Mouse (Mus musculus) c-Kit-positive CD71-negative TER-119-negative erythroid progenitor cells, embryonic 14.5 days (primary cell): Measurements from ENCODE around the gene Ppie.
"Not testable (repeated sequence)": the region's sequence is repeated elsewhere in the genome, so short reads cannot be mapped to it uniquely, and the experiment has no call there.

Source experiments
- DNase-seq: peaks from one replicate; pipeline ENCODE4 v3.0.0-alpha.2; 2013; ENCODE audit warnings: low read depth

Ppie gene

DNA sequence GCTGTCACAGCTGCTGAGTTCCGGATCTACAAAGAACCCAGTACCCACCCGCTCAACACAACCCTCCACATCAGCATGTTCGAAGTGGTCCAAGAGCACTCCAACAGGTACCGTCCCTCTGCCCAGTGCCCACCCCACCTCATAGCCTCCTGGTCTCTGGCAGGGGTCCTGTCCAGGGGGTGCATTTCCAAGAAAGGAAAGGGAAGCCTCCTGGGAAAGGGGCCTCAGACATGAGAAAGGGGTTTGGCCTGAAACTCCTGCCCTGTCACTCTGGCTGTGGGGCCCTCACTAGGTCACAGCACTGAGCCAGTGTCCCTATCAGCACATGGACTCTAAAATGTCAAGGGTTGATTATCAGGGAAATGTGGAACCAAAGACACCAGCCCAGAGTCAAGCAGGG is 25.1 kb downstream of the Ppie start:
- not testable (repeated sequence) for DNase-seq

DNA sequence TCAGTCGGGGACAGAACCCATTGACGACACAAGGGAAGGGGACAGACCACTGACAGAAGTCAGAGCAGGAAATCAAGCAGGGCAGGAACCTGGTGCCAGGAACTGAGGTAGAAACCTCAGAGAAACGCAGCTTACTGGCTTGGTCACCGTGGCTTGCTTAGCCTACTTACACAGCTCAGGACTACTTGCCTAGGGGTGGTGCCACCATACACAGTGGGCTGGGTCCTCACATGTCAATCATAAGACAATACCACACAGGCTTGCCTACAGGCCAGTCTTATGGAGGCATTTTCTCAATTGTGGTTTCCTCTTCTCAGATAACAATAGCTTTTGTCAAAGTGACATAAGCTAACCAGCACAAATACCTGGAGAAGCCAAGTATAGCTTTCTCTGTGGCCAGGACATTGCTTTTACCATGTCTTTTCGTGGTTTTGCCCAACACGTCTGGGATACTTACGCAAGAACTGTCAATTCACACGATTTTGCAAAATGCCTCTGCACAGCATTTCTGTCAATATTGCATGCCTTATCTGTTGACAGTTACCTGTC is 27.5 kb downstream of the Ppie start:
- no peak for DNase-seq

DNA sequence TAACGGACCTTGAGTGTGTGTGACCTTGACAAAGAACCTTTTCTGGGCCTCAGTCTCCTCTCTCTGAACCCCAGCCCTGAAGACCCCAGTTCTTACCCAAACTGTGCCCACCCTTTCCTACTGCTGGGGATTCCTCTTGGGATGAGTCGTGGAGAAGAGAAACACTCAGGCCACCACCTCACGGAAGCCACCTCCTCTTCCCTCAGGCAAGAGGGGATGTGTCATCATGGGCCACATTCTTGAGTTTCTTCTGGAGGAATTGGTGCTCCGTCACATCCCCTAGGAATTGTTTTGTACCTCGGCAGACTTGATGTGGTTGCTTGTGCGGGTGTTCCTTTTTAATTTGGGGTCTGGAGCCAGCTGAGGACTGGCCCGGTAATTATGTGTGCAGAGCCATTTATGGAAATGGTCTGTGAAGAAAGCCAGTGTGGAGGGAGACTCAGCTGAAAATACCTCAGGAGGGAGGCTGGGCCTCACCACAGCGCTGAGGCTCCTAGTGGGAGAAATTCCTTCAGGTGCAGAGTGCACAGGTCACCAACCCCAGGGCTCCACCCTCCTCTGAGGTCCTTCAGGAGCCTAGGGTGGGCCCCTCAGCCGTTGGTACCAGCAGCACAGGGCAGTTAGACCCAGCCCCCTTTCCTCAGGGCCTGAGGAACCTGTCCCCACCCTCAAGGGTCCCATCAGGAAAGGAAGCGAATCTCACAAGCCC is 28.3 kb downstream of the Ppie start:
- not testable (repeated sequence) for DNase-seq

DNA sequence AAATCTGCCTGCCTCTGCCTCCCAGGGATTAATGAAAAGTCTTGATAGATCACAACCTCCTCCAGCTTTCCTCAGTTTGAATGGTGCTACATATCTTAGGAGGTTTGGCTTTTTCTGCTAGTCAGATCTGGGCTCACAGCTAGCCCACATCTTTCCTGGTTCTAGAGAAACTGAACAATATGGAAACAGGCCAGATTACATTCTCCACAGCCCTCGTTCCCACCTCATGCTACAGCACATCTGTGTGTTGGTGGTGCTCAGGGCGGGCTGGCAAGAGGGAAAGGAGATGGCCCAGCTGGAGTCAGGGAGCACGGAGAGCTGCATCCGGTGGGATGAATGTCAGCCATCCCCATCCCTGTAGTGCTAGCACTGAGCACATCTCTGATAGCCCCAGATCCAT is 29.0 kb downstream of the Ppie start:
- no peak for DNase-seq

DNA sequence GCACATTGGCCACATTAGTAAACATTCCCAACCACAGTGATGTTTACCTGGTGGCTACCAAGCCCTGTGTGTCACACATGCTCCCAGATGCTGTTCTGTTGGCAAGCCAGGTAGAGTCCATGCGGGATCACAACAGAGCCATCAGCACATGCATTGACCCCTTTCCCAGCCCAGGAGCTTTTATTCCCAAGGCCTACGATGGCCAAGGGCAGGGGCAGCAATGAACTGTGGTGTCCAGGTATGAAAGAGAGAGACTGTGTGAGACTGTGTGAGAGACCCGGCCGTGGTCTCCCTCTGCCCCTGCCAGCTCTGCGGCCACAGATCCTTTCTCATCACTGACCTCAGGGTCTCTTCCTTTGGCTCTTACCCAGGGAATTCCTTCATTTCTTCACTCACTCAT is 31.7 kb downstream of the Ppie start:
- no peak for DNase-seq

DNA sequence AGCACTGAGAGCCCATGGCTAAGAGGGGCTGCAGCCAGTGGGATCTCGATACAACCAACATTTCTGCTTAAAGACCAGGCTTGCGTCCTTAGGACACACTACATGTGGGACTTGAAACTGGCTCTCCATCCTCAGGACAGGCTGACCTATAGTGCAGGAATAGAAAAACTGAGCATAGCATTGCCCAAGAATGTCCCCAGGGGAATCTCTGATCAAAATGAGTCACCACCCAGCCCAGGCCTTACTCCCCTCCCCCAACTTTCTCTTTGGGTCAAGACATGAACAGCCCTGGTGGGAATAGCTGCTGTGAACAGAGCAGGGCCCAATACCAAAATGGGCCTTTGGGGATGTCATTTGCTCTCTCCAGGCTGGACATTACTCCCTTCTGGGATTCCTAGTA is 32.9 kb downstream of the Ppie start:
- DNase-seq = no peak

DNA sequence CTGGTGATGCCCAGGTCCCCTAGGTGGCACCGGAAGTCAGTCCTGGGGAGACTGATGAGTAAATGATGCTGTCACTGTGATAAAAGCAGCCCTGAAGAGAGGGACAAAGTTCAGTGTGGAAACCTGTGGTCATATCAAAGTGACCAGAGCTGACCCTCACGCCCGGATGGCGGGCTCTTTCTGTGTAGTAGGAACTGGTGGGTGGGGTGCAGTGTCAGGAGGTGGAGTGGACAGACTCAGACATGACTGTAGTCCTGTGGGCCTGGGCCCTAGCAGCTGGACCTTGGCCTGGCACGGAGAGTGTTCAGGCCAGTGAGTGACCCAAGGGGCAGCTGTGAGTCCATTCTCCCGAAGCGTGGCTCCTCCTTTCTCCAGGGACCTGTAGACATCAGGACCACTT is 33.8 kb downstream of the Ppie start:
- DNase-seq = not testable (repeated sequence)

DNA sequence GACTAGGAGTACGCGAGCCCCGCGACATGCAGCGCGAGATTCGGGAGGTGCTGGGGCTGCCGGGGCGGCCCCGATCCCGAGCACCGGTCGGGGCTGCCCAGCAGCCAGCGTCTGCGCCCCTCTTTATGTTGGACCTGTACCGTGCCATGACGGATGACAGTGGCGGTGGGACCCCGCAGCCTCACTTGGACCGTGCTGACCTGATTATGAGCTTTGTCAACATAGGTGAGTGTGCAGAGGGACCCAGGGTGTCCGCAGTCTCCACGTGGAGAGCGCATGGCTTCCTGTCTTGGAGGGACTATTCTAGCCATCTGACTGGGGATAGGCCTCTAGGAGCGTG is 34.3 kb downstream of the Ppie start:
- no peak for DNase-seq

DNA sequence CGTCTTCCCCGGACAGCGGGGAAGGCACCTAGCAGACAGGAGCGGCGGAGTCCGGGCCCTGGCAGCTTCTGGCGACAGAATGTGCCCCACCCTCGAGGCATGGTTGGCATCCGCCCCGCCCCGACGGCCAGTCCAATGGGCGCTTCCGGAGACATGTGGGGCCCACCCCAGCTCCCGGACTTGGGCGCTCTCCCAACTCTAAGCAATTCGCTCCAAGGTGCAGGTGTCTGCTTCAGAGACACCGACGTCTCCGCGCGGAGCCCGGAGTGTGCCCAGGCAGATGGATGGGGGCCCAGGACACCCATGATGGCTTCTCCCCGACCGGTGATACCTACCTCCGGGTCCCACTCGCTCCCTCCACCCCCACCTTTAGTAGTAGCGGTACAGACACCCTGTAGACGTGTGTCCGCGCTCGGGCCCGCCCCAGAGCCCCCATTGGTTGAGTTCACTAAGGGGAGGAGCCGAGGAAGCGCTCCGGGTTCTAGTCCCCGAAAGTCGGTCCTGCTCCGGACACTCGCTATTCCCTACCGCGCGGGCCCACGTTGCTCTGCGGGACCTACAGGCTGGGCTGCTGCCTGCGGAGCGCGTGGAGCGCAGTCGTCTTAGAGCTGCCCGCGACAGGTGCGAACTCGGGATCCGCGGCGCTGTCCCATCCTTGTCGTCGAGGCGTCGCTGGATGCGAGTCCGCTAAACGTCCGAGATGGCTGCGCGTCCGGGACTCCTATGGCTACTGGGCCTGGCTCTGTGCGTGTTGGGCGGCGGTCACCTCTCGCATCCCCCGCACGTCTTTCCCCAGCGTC is 34.9 kb downstream of the Ppie start, which contains the start of gene Bmp8b:
Bmp8b (plus strand) TSS at position 515 of the 800 bp plus-strand sequence.
- no peak for DNase-seq

DNA sequence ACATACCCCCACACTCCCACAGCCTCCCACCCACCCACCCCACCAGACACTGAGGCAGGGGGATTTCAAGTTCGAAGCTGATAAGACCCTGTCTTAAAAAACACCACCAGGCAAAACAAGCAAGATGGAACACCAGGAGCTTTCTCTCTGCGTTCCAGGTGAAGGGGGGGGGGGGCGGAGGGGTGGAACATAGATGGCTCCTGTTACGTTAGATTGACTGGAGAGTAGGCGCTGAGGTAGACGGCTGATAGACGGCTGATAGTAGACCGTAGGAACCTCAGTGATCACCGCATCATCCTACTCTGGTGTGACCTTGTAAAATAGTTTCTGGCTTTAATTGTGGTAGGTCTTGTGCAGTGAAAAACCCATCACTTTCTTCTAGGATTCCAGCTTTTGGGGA is 45.9 kb downstream of the Ppie start:
- no peak for DNase-seq

DNA sequence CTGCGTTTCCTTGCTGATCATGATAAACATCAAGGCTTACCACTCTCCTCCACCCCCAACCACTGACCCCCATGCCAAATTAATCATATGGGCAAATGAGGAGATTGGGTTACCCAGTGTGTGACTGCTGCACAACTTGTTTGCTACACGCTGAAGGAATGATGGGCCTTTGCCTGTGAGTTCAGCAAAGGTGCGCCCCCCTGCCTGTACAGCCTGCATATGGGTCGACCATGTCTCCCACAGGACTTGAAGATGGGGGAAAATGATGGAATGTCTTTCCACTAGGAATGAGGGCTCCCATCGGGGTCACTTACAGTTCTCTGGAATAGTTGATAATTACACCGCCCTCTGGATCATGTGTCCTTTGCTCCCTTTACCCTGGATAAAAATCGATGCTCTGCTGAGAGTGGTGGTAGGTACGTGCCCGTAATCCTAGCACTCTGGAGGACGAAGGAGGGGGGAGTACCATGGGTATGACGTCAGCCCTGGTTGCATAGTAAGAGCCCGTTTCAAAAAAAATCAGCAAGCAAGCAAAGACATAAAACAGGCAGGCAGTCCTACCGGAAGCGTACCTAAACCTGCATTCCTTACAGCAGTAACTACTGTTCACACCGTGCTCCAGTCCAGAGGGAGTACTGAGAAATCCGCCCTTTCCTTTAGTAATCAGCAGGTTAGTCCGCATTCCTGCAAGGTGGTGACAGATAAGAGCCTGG is 46.5 kb downstream of the Ppie start:
- DNase-seq = no peak

DNA sequence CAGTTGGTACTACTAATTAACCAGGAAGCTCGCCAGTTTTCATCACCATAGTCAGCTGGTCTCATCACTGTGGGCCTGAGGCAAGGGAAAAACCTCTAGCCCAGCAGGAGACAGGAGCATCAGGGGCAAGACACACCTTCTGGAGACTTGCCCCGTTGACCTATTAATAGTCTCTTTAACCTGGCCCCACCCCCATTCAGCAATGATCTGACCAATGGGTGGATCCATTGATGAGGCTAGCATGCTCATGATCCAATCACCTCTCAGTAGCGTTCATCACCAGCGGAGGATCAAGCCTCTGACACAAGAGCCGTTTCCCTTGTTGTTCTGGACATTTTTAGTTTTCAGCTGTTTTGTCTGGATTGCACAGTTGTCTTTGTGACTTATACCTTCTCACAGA is 47.1 kb downstream of the Ppie start:
- no peak for DNase-seq

DNA sequence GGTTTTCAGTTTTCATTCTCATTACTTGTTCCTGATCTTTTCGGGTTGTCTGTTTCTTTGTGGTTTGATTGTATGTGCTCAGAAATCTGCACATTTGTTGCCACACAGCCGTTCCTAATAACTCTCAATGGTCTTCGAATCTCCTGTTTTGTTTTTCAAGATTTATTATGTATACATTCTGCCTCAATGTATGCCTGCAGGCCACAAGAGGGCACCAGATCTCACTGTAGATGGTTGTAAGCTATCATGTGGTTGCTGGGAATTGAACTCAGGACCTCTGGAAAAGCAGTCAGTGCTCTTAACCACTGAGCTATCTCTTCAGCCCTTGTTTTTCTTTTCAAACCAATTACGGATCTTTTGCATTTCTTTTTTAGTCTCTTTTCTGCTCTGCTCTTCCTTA is 53.4 kb downstream of the Ppie start:
- no peak for DNase-seq

DNA sequence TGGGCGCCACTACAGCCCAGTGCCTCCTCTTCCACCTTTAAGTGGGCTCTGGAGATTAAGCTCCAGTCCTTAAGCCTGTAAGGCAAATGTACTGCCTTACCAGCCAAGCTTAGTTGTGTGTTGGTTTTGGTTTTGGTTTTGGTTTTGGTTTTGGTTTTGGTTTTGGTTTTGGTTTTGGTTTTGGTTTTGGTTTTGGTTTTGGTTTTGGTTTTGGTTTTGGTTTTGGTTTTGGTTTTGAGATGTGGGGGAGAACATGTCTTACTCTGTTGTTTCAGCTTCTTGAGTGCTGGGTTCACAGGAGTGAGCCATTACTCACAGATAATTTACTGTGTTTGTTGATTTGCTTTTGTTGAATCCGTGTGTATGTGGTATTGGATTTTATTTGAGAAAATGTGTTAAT is 54.5 kb downstream of the Ppie start:
- no peak for DNase-seq

DNA sequence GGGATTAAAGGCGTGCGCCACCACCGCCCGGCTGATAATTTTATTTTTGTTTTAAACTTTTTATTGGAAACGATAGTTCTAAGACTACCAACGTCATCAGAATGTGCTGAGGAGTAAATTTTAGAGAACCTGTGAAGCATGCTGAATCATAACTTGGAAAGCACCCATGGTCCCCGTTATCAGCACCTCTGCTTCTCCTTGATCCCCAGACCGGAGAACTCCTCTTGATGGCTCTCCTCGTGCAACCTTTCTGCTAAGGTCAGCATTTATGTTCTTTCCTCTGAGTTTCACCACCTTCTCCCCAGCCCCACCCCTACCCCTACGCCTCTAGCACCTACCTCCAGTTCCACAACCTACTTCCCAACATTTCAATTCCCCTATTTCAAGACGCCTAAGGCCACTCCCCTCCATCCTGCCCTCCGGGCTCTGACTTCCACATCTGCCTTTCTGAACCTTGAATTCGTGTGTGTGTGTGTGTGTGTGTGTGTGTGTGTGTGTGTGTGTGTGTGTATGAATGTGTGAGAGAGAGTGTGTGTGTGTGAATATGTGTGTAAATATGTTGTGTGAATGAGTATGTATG is 56.3 kb downstream of the Ppie start:
- no peak for DNase-seq

DNA sequence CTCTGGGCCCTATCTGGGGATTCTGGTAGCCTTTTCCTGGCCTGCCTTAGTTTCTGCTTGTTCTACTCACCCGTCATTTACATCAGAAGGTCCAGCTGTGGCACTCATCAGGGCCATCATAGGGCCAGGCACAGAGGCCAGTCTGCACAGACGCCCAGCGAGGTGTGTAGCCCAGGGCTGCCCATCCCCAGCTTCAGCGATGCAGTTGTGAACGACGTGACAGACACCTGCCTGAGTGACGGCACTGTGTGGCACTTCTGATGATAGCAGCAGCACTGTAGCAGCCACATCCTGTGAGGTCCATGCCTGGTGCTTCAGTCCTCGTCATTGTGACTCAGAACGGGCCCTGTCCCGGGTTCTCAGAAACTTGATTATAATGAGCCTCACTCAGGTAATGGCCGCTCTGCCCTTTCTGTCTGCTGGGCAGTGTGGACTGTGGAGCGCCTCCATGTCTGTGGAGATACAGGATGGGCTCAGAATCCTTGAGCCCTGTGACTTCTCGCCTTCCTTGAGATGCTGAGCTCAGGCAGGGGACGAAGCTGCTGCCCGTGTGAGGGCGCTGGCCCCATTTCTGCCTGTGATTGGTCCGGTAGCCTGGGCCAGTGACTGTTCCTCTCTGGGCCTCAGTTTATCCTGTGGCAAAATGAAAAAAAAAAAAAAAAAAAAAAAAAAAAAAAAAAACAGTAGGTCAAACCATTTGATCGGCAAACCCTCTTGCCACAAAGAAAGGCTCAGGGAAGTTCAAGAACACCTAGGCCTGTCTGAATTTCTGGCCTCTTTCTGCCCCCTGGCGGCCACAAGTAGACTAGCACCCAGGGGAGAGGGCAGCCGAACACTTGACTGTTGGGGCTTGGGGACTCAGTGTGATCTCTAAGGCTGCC is 57.2 kb downstream of the Ppie start:
- DNase-seq = peak; percentile 41

DNA sequence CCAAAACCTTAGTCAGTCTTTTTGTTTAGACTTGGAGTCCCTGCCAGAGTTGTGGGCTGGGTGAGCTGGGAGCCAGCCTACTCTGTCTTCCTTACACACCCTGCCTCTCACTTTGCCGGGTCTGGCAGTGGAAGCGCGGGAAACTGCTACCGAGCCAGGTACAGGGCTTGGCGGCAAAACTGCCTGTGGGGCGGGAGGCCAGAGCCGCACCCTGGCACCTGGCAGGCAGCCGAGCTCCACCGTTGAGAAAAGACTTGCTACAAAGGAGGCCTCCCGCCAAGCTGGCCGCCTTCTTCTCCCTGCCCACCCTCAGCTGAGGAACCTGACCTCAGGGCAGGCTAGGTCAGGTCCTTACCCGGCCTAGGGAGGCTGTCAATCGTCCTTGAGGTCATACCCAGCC is 59.0 kb downstream of the Ppie start:
- DNase-seq = no peak

DNA sequence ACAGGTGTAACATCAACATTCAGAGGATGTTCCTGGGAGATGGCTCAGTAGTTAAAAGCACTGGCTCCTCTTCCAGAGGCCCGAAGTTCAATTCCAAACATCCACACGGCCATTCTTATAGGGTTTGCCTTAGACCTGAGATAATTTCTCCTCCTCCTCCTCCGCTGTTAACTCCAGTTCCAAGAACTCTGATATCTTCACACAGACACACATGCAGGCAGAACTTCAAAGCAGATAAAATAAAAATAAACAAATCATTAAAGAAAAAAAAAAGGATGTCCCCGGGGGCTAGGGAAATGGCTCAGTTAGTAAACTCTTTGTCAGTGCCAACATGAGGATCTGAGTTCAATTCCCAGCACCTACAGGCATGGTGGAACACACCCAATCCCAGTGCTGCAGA is 61.5 kb downstream of the Ppie start:
- DNase-seq = no peak
